Mouse (Mus musculus) megakaryocyte, embryonic 14.5 days (primary cell): ENCODE measurements around the gene Fam131a. TPM values are rescaled to one million over a fixed set of nuclear protein-coding genes. Genes with fewer than 3 reads are reported as not detected.
"Not testable (repeated sequence)": the region's sequence is repeated elsewhere in the genome, so short reads cannot be mapped to it uniquely, and the experiment has no call there.

Experiments
- H3K27me3 ChIP-seq: replicated peaks from 2 replicates; pipeline ENCODE3; 2012; ENCODE audit warnings: inconsistent platforms
- H3K36me3 ChIP-seq: replicated peaks from 2 replicates; pipeline ENCODE3; 2012; ENCODE audit warnings: low read length, inconsistent platforms, mixed read lengths
- H3K4me1 ChIP-seq: 2 replicates; pipeline ENCODE4 v1.6.1; 2012; ENCODE audit warnings: inconsistent platforms
- H3K4me3 ChIP-seq: replicated peaks from 2 replicates; pipeline ENCODE3; 2012; ENCODE audit warnings: moderate library complexity, mild to moderate bottlenecking, inconsistent platforms
- H3K9me3 ChIP-seq: 2 replicates; pipeline ENCODE4 v1.6.1; 2012; ENCODE audit warnings: inconsistent platforms
- FLI1 ChIP-seq: IDR thresholded peaks from 2 replicates; pipeline ENCODE4 v1.6.1; 2012; ENCODE audit warnings: low read length, inconsistent platforms, mixed read lengths
- GATA1 ChIP-seq: IDR thresholded peaks from 3 replicates; pipeline ENCODE4 v1.6.1; 2012; ENCODE audit warnings: mixed read lengths, low read length, inconsistent platforms, borderline replicate concordance
- polyA plus RNA-seq: library from polyadenylated mRNA; stranded (reverse); fragments of >175 nt; gene quantifications from 2 replicates; pipeline ENCODE4 v1.2.3, GENCODE M21; 2012; ENCODE audit warnings: low replicate concordance; ENCODE audit not compliant: insufficient read depth

Fam131a gene
- 7.9 and 8.6 TPM in 2 replicates for polyA plus RNA-seq

DNA sequence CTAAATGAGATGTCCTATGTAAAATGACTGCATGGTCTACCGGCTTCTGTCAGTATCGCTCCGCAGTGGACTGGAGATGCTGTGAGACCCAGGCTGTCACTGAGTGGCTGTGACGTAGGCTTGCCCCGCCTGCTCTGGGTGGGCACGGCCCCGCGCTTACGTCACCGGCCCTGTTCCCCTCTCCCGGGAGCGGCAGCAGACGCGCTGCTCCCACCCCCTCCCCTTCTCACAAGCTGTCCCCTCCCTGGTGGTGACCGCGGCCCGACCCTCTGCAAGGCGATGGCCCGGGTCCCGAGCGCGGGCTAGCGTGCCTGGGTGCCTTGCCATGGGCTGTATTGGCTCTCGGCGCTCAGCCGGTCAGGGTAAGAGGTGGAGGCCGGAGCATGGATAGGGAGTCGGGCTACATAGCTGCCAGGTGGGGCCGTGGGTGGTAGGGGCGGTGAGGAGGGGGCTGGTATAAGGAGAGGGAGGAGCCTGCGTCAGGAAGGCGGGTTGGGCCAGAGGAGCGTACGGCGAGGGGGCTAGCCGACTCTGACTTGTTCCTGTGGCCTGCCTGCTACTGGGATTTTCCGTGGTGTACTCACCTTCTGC is at the start of gene Fam131a:
Gene Fam131a, plus strand, starts transcription at position 131 of the 591 bp plus-strand sequence.
- H3K4me3 ChIP-seq: peak within 1 kb of the TSS; percentile 90
- peaks cover 52% of the 10 kb centered on the region for H3K36me3 ChIP-seq
- peaks cover 48% of the 10 kb centered on the region for H3K4me1 ChIP-seq
- H3K9me3 ChIP-seq: no peaks in the 10 kb centered on the region
- H3K27me3 ChIP-seq: peaks cover 19% of the 10 kb centered on the region
- no peak for TF ChIP-seq GATA1
- no peak for TF ChIP-seq FLI1

DNA sequence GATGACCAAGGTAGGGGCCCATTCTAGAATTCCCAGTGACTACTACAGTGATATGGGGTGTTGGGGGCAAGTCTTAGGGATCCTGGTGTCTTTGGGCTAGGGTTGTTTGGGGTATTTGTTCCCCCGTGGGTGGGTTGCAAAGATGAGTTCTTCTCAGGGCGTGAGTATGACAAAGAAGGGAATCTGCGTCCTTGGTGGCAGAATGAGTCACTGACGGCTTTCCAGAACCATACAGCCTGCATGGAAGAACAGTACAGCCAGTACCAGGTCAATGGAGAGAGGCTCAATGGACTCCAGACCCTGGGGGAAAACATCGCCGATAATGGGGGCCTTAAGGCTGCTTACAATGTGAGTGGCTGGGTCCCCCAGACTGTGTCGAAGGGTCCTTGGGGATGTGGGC is 49.1 kb upstream of the Fam131a start:
- peaks cover 4% of the 10 kb centered on the region for H3K4me1 ChIP-seq
- peaks cover 55% of the 10 kb centered on the region for H3K27me3 ChIP-seq
- no peaks in the 10 kb centered on the region for H3K36me3 ChIP-seq
- no peaks in the 10 kb centered on the region for H3K9me3 ChIP-seq
- H3K4me3 ChIP-seq: no peak overlapping the region
- TF ChIP-seq GATA1 (no peak), FLI1 (no peak)

DNA sequence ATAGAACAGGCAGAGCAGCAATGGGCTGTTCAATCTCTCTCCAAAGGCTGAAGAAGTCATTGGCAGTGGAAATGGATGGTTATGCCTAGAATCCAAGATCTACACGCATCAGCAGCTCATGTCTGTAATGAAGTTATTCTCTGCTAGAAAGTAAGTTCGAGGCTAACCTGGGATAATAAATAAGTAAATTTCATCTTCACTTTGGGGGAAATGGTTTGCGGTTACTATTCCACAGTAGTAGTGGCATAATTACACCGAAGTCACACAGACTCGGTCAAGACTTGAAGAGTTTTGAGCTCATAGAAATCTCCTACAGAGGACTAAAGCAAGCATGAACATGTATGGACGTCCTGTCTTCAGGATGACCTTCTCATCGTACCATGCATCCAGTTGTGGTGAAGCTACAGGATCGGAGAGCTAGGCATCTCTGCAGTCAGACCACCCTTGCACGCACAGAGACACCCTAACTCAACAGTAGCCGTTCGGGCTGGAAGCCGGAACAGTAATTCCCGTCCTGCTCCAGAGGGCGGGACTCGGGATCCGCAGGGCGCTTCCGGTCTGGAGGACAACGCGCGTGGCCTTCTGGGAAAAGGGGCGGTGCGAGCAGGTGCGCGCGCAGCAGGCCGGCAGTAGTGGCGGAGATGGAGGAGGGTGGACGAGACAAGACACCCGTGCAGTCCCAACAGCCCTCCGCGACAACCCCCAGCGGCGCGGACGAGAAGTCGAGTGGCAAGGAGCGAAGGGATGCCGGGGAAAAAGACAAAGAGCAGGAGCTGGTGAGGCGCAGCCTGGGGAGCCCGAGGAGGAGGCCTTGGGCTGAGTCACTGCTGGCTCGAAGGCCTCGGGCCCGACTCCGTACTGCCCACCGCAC is 41.7 kb upstream of the Fam131a start, which contains the start of gene Psmd2:
Gene Psmd2, plus strand, starts transcription at position 577 of the 871 bp plus-strand sequence.
- Histone ChIP-seq H3K36me3 (peaks cover 34% of the 10 kb centered on the region), H3K9me3 (no peaks in the 10 kb centered on the region), H3K4me3 (peak within 1 kb of the TSS; percentile 97), H3K4me1 (peaks cover 20% of the 10 kb centered on the region), H3K27me3 (peaks cover 14% of the 10 kb centered on the region)
- TF ChIP-seq GATA1 (no peak), FLI1 (0 out of 2 replicates have a peak, but pooled peaks have one; percentile 56)

- Histone ChIP-seq H3K27me3 (peaks cover 10% of the 10 kb centered on the region), H3K4me1 (peaks cover 20% of the 10 kb centered on the region), H3K4me3 (peak overlapping the region; percentile 97), H3K9me3 (no peaks in the 10 kb centered on the region), H3K36me3 (peaks cover 40% of the 10 kb centered on the region)
- no peak for TF ChIP-seq GATA1
- no peak for TF ChIP-seq FLI1
Measured at GRCm38 (mm10) chr16:20651947-20652310, 41.1 kb upstream of the Fam131a start.

GRCm38 (mm10) chr16:20653315-20653714 is 39.7 kb upstream of the Fam131a start:
- H3K4me3 ChIP-seq: no peak overlapping the region
- peaks cover 54% of the 10 kb centered on the region for H3K36me3 ChIP-seq

GRCm38 (mm10) chr16:20657661-20658060 is 35.4 kb upstream of the Fam131a start:
- Histone ChIP-seq H3K27me3 (no peaks in the 10 kb centered on the region), H3K4me3 (no peak overlapping the region), H3K4me1 (peaks cover 7% of the 10 kb centered on the region), H3K9me3 (no peaks in the 10 kb centered on the region), H3K36me3 (peaks cover 96% of the 10 kb centered on the region)
- TF ChIP-seq FLI1: no peak
- TF ChIP-seq GATA1: no peak

More at GRCm38 (mm10) chr16:20653315-20653714, 39.7 kb upstream of the Fam131a start:
- H3K4me1 ChIP-seq: peaks cover 20% of the 10 kb centered on the region
- H3K9me3 ChIP-seq: no peaks in the 10 kb centered on the region
- TF ChIP-seq GATA1 (no peak), FLI1 (no peak)
- peaks cover under 1% of the 10 kb centered on the region for H3K27me3 ChIP-seq

- not testable (repeated sequence) for H3K27me3 ChIP-seq, H3K9me3 ChIP-seq, H3K4me1 ChIP-seq, H3K4me3 ChIP-seq
- H3K36me3 ChIP-seq: peaks cover 17% of the 10 kb centered on the region
Measured at GRCm38 (mm10) chr16:20668013-20668412, 25.0 kb upstream of the Fam131a start, which contains the start of gene Eif4g1. Gene Eif4g1 (plus strand): TSS chr16:20668313.

- TF ChIP-seq FLI1: no peak
- TF ChIP-seq GATA1: no peak
- Histone ChIP-seq H3K4me1 (peaks cover 25% of the 10 kb centered on the region), H3K27me3 (no peaks in the 10 kb centered on the region), H3K9me3 (no peaks in the 10 kb centered on the region), H3K4me3 (no peak overlapping the region), H3K36me3 (peaks cover 14% of the 10 kb centered on the region)
Measured at GRCm38 (mm10) chr16:20670291-20670690, 22.8 kb upstream of the Fam131a start.

- H3K36me3 ChIP-seq: peaks cover 30% of the 10 kb centered on the region
- TF ChIP-seq FLI1: no peak
- H3K4me1 ChIP-seq: peaks cover 41% of the 10 kb centered on the region
- peak overlapping the region; percentile 96 for H3K4me3 ChIP-seq
- H3K27me3 ChIP-seq: no peaks in the 10 kb centered on the region
- H3K9me3 ChIP-seq: no peaks in the 10 kb centered on the region
Measured at GRCm38 (mm10) chr16:20671886-20672285, 21.2 kb upstream of the Fam131a start.

DNA sequence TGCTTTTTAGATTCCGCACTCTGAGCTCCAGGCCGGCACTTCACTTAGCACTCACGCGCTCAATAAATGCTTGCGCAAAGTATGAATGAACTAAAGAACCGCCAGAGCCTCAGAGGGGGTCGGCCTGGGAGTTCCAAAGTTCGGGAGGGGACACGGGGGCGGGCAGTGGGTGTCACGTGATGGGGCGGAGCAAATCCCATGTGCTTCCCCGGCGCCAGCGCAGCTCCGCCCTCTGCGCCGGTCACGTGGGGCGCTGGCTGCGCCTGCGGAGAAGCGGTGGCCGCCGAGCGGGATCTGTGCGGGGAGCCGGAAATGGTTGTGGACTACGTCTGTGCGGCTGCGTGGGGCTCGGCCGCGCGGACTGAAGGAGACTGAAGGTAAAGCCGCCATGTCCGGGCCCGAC is 20.5 kb upstream of the Fam131a start:
- Histone ChIP-seq H3K4me3 (peak overlapping the region; percentile 96), H3K27me3 (no peaks in the 10 kb centered on the region), H3K36me3 (peaks cover 36% of the 10 kb centered on the region), H3K4me1 (peaks cover 47% of the 10 kb centered on the region), H3K9me3 (no peaks in the 10 kb centered on the region)
- no peak for TF ChIP-seq GATA1
